Mouse (Mus musculus) intestine, embryonic 16.5 days (tissue): Measurements from ENCODE around the gene Taf3. TPM values are rescaled to one million over a fixed set of nuclear protein-coding genes. Genes with fewer than 3 reads are reported as not detected.
A peak's percentile ranks its signal among the peaks of the same experiment; 100 is the strongest.

Experiments
- ATAC-seq: fragments of 200-750 bp; cut with Nextera tagmentation; 2 replicates; pipeline ENCODE4 v1.8.0; 2017; ENCODE audit warnings: moderate TSS enrichment, moderate library complexity
- H3K27ac ChIP-seq: fragments of 300-500 bp; sonication (generic); 2 replicates; pipeline ENCODE4 v1.5.1; 2014; ENCODE audit warnings: mild to moderate bottlenecking, low read length
- H3K27me3 ChIP-seq: fragments of 300-500 bp; sonication (generic); replicated peaks from 2 replicates; pipeline ENCODE4 v1.6.1; 2014; ENCODE audit warnings: low read length, control low read depth, mixed read lengths; ENCODE audit not compliant: control insufficient read depth, insufficient read depth
- H3K36me3 ChIP-seq: fragments of 300-500 bp; sonication (generic); 2 replicates; pipeline ENCODE4 v1.6.1; 2014; ENCODE audit warnings: low read length, control low read depth; ENCODE audit not compliant: control insufficient read depth, insufficient read depth
- H3K4me1 ChIP-seq: fragments of 300-500 bp; sonication (generic); 2 replicates; pipeline ENCODE4 v1.6.1; 2014; ENCODE audit warnings: low read length, control low read depth, mixed read lengths; ENCODE audit not compliant: control insufficient read depth, insufficient read depth
- H3K4me2 ChIP-seq: fragments of 300-500 bp; sonication (generic); 2 replicates; pipeline ENCODE4 v1.6.1; 2014; ENCODE audit warnings: low read depth, low read length, control low read depth
- H3K4me3 ChIP-seq: fragments of 300-500 bp; sonication (generic); 2 replicates; pipeline ENCODE4 v1.5.1; 2014; ENCODE audit warnings: mild to moderate bottlenecking, low read length
- H3K9ac ChIP-seq: fragments of 300-500 bp; sonication (generic); 2 replicates; pipeline ENCODE4 v1.6.1; 2014; ENCODE audit warnings: low read depth, low read length
- H3K9me3 ChIP-seq: fragments of 300-500 bp; sonication (generic); 2 replicates; pipeline ENCODE4 v1.6.1; 2016; ENCODE audit warnings: low read length, control low read depth; ENCODE audit not compliant: control insufficient read depth
- whole genome bisulfite sequencing: fragments of 180-500 bp; shearing (Covaris S2); extraction: QIAGEN DNeasy Blood & Tissue Kit; methylation state at CpG from one replicate; pipeline ENCODE4 v1.1.7; 2014; 5-methylcytosine and 5-hydroxymethylcytosine counted together
- polyA plus RNA-seq: library from polyadenylated mRNA; unstranded; fragments of >200 nt; fragmentation: Nextera tagmentation; extraction: Ambion mirVana; gene quantifications from 2 replicates; pipeline ENCODE4 v1.2.1, GENCODE M21; 2015

The Taf3 gene
- polyA plus RNA-seq, 1 experiment from 2014 or later = 8.9 TPM

DNA sequence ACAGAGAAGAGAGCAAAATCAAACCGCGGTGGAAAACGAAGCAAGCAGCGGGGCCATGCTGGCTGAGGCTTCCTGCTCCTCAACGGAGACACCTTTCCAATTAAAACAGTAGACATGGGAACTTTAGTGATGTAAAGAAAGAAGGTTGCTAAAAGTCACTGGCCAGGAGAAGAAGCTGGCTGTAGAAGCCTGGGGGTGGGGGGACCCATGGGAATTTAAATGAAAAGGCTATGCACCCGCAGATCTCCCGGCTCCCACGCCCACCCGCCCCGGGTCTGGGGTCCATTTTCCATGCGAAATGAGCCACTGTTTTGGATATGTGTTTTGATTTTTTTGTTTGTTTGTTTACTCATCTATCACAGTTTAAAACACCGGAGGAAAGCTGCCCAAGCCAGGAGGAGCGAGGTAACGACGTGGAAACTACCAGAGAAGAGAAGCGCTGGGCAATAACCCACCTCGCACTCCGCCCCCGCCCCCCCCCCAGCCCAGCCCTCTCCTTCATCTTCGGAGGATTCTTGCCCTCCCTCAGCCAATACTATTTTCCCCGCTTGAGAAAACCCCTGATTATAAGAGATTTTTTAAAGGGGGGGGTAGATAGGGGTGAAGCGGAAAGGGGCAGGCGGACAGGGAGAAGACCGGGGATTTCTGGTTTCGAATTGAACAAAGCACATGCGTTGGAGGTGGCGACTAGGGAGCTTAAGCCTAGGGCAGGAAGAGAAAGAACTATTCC is 164.4 kb downstream of the Taf3 start:
- Histone ChIP-seq H3K4me1 (peaks cover 23% of the 10 kb centered on the region), H3K36me3 (no peaks in the 10 kb centered on the region), H3K27me3 (peaks cover 77% of the 10 kb centered on the region), H3K27ac (no peak overlapping the region), H3K4me3 (no peak overlapping the region), H3K4me2 (no peak overlapping the region), H3K9me3 (no peaks in the 10 kb centered on the region), H3K9ac (no peak overlapping the region)
- no peak for ATAC-seq
- WGBS = 3% methylated on average over 27 of the region's 27 CpGs

DNA sequence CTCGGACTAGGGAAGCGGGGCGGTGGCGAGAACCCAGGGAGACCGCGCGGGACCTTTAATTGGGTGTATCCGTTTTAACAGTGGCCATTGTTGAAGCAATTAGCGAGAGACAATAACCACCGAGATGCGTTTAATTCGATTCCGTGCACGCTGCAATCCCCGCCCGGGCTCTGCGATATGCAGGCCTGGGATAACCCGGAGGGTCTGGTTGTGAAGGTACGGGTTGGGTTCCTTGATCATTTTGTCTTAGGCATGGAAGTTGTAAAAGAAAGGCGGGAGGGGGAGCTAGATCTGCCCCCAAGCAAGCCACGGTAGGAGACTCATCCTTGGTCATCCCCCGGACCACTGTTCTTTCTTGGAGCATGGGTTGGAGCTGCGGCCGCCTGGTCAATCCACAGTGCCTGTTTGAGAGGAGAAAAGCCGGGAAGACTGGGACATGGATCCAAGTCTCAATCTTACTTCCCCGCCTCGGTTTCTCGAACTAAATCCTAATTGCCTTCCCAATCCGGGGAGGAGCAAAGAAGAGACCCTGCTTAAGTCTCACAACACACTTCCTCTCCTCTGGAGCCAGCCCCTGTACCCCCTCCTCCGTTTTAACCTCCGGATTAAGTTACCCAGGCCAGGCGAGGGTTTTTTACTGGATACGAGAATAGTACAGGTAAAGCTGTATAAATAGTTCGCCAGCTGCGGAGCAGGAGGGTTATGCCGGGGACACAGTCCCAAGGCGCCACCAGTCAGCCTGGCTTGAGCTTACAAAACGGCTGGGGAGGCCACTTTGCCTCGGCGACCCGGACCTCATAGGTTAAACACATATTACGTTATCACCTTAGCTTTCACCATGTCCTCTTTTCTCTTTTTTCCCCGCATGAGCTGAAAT is 165.2 kb downstream of the Taf3 start:
- ATAC-seq = no peak
- Histone ChIP-seq H3K27ac (no peak overlapping the region), H3K36me3 (no peaks in the 10 kb centered on the region), H3K4me2 (peak overlapping the region; percentile 38), H3K27me3 (peaks cover 74% of the 10 kb centered on the region), H3K9ac (no peak overlapping the region), H3K4me3 (peak overlapping the region; percentile 32), H3K4me1 (peaks cover 29% of the 10 kb centered on the region), H3K9me3 (no peaks in the 10 kb centered on the region)
- under 1% methylated on average over 43 of the region's 43 CpGs for WGBS

DNA sequence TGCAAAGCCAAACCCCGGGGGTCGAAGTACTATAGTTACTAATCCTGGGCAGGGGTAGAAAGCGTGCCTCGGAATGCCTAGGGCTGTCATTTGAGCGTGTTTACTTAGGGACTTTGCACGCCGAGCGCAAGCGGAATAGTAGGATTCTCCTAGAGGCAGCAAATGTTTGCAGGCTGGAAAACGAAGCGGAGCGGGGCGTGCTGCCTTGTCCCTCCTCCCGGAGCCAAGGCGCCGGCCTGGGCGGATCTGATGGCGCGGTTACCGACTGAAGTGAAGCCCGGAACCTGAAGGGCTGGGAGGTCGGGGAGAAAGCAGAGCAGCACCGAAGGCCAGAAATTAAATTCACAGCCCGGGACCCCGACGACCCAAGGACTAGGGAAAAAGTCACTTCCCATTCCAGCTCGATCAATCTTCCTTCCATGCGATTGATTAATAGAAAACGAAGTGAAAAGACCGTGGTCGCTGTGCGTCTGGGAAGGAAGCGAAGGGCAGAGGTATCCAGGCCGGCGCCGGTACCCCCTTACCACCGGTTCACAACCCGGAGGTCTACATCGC is 165.9 kb downstream of the Taf3 start:
- H3K36me3 ChIP-seq = no peaks in the 10 kb centered on the region
- peak overlapping the region; percentile 38 for H3K4me2 ChIP-seq
- no peaks in the 10 kb centered on the region for H3K9me3 ChIP-seq
- no peak for ATAC-seq
- H3K27me3 ChIP-seq = peaks cover 70% of the 10 kb centered on the region
- H3K9ac ChIP-seq = no peak overlapping the region
- H3K4me3 ChIP-seq = peak overlapping the region; percentile 32
- WGBS = 1% methylated on average over 39 of the region's 39 CpGs
- H3K27ac ChIP-seq = no peak overlapping the region
- H3K4me1 ChIP-seq = peaks cover 31% of the 10 kb centered on the region

DNA sequence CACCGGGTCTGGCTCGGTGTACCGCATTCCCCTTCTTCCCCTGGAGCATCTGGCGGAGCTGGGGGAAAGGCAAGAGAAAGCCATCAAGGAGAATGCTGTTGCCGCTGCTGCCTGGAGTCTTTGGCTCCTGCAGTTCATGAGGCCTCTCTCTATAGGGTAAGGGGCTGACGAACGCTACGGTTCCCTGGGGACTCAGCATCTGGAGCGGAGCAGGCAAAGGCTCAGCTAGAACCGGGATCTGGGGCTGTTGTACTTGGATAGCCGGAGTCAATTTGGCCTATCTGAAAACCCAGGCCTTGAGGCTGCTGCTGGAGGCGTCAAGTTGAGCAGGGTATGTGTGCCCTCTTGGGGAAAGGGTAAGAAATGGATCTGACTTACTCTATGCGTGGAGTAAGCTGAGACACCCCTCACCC is 166.8 kb downstream of the Taf3 start:
- Histone ChIP-seq H3K36me3 (no peaks in the 10 kb centered on the region), H3K9ac (no peak overlapping the region), H3K9me3 (no peaks in the 10 kb centered on the region), H3K4me2 (peak overlapping the region; percentile 36; the same call in 1 of the 2 replicates), H3K4me1 (peaks cover 37% of the 10 kb centered on the region), H3K27me3 (peaks cover 71% of the 10 kb centered on the region), H3K4me3 (peak overlapping the region; percentile 31), H3K27ac (no peak overlapping the region)
- 4% methylated on average over 13 of the region's 13 CpGs for WGBS
- no peak for ATAC-seq

DNA sequence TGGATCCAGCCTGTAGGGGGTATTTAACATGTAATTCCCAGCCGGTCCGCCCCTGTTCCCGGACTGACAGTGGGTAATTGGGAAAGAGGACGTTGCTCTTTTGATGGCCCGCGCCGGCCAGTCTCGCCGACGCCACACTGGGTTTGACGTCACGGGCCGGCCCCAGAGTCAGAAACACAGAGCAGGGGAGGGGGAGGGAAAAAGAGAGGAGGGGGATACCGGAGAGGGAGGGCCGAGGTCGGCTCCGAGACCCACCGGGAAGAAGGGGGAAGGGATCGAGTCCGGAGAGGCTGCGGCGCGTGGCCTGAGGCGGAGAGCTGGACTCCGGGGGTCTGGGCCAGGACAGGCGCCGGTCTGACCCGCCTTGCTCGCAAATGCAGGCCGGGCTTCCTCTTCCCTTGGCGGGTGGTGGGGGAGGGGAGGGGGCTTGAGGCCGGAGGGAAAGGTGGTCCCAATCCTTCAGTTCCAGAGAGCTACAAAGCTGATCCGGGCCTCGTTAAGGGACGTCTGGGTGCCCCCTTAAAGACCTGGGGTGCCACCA is 167.3 kb downstream of the Taf3 start, which contains the start of gene 4930412O13Rik:
Gene 4930412O13Rik, plus strand, starts transcription at position 202 of the 541 bp plus-strand sequence.
- Histone ChIP-seq H3K9me3 (no peaks in the 10 kb centered on the region), H3K9ac (0 out of 2 replicates have a peak within 1 kb of the TSS, but pooled peaks have one; percentile 38), H3K4me1 (peaks cover 37% of the 10 kb centered on the region), H3K36me3 (no peaks in the 10 kb centered on the region), H3K27ac (no peak within 1 kb of the TSS), H3K27me3 (peaks cover 71% of the 10 kb centered on the region), H3K4me2 (peak within 1 kb of the TSS; percentile 38), H3K4me3 (peak within 1 kb of the TSS; percentile 32)
- no peak for ATAC-seq
- under 1% methylated on average over 34 of the region's 35 CpGs for WGBS

DNA sequence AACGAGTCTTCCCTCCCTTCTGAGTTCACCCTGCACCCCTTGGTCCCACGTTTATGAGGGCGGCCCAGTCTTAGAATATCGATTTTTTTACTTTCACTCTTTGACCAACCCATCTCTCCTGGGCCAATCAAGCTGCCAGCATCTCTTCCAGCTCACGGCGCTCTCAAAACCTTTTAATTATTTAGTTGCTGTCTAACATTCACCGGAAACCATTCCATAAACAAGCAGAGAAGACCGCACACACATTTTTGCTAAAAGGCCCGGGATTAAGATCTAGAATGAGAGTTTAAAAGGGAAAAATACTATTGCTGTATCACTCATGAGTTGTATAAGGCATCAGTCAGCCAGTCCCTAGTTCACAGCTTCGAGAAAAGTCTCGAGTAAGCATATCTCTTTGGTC is 168.1 kb downstream of the Taf3 start:
- no peak overlapping the region for H3K9ac ChIP-seq
- peaks cover 37% of the 10 kb centered on the region for H3K4me1 ChIP-seq
- no peak for ATAC-seq
- H3K27ac ChIP-seq = no peak overlapping the region
- H3K9me3 ChIP-seq = no peaks in the 10 kb centered on the region
- no peak overlapping the region for H3K4me3 ChIP-seq
- no peak overlapping the region for H3K4me2 ChIP-seq
- peaks cover 71% of the 10 kb centered on the region for H3K27me3 ChIP-seq
- H3K36me3 ChIP-seq = no peaks in the 10 kb centered on the region
- WGBS = 8% methylated on average over 11 of the region's 11 CpGs

DNA sequence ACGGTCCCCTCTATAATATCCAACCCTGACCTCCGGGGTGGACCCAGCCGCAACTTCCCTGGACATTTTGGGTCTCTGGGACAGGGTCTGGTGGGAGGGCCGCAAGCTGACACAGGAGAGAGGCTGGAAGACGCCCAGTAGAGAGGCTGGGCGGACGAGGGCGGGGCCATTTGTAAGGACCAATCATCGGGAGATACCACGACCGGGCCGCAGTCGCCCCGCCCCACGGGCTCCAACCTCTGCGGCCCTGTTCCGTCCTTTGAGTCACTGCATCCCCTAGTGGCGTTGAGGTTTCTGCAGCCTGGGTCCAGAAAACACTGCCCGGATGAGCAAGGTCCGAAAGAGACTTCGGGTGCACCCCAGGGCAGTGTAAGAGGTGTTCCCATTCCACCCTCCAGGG is 168.9 kb downstream of the Taf3 start:
- H3K4me3 ChIP-seq = peak overlapping the region; percentile 54
- H3K27ac ChIP-seq = no peak overlapping the region
- 0 out of 2 replicates have a peak overlapping the region, but pooled peaks have one; percentile 34 for H3K9ac ChIP-seq
- under 1% methylated on average over 21 of the region's 21 CpGs for WGBS
- H3K4me2 ChIP-seq = peak overlapping the region; percentile 97
- peak; percentile 96 for ATAC-seq
- no peaks in the 10 kb centered on the region for H3K36me3 ChIP-seq
- peaks cover 37% of the 10 kb centered on the region for H3K4me1 ChIP-seq
- peaks cover 71% of the 10 kb centered on the region for H3K27me3 ChIP-seq
- no peaks in the 10 kb centered on the region for H3K9me3 ChIP-seq

DNA sequence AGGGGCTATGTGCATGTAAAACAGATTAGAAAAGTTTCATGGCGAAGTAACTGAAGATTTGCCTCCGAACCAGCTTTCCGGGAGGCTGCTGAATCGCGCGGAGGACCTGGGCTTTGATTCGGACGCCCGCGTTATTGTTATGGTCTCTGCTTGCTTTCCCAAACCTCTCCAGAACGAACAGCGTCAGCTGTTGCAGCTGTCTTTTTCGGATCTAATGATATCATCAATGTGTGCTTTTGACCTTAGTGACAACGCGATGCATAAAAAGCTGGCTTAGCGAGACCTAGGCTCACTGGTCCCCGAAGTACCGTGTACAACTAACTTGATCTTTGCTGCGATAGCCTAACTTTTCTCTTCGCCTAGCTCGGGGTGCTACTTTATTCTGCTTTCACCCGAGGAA is 169.3 kb downstream of the Taf3 start:
- Histone ChIP-seq H3K9ac (0 out of 2 replicates have a peak overlapping the region, but pooled peaks have one; percentile 34), H3K36me3 (no peaks in the 10 kb centered on the region), H3K27me3 (peaks cover 71% of the 10 kb centered on the region), H3K4me1 (peaks cover 37% of the 10 kb centered on the region), H3K9me3 (no peaks in the 10 kb centered on the region), H3K4me2 (peak overlapping the region; percentile 97), H3K27ac (no peak overlapping the region), H3K4me3 (peak overlapping the region; percentile 54)
- WGBS = under 1% methylated on average over 22 of the region's 22 CpGs
- peak; percentile 14 for ATAC-seq
